Mouse (Mus musculus) cerebellum, adult (tissue): ENCODE data around the gene Rapgef2.

ENCODE experiments used
- ATAC-seq: cut with Nextera tagmentation; 2 replicates; pipeline ENCODE4 v1.9.2; 2017; ENCODE audit warnings: mild to moderate bottlenecking, moderate library complexity, mixed read lengths; ENCODE audit not compliant: insufficient number of reproducible peaks, low FRiP score, low TSS enrichment

Rapgef2 gene

DNA sequence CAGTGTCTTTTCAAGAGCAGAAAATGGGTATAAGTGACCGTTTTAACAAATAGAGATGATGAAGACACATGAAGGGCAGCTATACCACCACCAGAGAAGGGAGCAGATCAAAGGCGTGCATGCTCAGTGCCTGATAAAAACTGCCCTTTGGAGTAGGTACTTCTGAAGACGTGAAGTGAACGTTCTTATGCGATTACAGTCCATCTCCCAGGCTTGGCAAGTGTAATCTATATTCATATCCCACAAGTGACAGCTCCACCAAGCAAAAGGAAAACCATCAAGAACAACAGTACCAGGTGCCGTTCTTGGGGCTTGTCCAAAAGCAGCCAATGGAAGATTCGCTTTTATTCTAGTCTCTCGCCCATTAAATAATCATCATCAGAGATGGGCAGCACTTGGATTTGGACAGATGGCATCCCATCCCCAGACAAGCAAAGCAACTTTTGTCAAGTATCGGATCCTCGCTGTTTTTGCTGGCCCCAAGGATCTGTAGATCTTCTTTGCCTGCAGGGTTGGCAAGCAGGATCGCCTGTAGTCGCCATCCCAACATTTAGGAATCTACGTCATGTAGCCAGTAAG lies 1.1 kb downstream of the Rapgef2 start:
- ATAC-seq = no peak

DNA sequence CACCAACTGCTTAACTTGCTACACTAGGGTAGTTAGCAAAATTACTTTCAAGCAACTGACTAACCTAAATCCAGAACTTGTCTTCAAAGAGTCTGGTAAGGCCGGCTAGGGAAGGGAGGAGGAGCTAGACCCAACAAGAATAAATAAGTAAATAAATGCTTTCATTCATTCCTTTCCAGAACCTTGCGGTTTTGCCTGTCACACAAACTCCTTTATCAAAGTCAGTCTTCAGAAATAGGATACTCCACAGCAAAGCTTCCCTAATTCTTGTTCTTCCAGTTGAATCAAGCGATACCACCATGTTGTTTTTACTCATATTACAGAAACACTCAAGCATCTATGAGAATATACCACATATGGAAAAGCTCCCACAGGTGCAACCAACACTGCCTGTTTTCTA lies 2.3 kb downstream of the Rapgef2 start:
- no peak for ATAC-seq

DNA sequence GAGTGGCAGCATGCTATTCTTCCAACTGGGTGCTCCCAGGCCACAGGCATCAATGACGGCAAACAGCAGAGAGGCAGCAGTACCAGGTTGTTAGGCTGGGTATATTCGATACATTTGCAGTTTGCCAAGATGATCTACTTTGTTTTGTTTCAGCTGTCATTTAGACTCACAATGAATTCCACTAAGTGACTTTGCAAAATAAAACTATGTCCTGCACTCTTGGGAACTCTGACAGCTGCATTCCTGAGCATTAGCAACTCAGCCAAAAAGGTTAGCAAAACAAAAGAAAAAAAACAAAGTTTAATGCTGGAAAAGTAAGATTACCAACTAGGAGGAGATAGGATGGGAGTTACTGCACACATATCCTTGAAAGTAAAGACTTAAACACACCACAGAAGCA lies 3.3 kb downstream of the Rapgef2 start:
- ATAC-seq = no peak

DNA sequence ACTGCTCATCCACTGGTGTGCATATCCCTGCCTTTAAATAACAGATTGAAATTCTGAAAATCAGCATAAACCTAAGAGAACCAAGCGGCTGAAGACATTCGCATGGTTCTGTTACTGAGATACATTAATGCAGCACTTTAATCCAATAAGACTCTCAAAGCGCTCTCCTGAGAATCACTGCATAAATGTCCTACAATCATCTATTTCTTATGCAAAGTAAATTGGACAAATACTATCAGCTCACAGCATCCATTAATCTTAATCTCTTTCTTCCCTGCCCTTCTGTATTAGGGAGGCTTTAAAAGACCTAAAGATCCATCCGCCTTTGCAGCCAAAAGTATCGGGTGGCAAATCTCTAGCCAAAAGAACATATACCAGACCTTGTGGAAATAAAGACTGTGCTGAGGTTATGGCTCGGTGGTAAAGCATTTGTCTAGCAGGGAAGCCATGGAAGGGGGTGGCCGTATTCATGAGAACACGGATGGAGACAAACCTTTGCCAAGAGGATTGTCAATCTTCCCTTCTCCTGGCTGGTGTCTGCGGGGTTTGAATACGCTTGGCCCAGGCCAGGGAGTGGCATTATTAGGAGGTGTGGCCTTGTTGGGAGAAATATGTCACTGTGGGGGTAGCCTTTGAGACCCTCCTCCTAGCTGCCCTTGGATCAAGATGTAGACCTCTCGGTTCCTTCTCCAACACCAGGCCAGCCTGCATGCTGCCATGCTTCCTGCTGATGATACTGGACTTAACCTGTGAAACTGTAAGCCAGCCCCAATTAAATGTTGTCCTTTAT lies 10.3 kb downstream of the Rapgef2 start:
- no peak for ATAC-seq

DNA sequence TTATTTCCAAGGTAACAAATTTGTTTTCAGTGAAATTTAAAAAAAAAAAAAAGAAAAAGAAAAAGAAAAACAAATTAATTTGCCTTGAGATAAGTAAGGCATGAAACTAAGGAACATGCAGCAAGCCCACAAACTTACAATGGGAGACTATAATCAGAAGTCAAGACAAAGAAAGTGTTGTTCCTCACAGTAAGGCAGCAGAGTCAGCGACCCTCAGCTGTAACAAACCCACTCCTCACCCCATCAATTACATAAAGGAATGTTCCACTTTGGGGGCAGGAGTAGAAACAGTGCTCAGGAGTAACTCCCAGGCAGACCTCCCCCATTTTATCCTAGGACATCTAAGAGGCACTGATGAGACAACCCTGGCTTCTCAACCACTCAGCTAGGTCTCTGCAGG lies 13.0 kb downstream of the Rapgef2 start:
- no peak for ATAC-seq

DNA sequence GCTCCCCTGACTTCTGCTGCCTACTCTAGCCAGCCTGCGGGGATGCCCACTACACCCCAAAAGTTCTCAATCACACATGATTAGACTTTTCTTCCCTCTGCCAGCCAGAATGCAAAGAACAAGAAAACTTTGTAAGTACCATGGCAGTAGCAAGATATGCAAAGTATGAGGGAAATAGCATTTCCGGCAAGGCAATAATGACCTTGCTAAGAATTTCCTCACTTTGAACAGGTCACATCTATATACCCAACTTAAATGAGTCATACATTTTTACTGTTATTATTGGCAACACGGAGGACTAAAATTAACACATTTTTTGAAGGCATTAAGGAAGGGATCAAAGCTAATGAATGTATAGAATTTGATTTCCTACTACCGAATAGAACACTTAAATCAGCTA lies 13.4 kb downstream of the Rapgef2 start:
- ATAC-seq = no peak

DNA sequence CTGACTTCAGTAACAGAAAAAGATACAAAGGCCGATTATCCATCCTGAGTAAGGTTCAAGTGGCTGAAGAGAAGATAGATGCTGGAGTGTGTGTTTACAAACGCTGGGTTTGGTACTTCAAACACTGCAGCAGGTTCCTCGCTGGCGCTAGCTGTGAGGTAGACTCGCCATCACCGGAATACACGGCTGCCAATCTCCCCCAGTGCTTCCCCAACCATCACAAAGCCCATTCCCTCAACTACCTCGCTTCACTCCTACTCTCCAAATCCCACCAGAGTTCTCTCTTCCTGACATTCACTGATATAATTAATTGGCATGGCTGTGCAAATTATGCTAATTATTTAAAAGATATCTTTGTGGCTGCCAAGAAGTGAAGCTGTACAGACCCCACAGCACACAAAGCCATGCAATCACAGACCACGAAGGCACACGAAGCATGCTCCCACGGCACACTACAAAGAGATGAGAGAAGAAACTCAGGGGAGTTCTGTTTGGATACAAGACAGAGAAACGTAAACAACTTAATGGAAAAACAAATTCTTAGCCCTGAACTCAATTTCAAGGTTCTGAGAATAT lies 15.2 kb downstream of the Rapgef2 start:
- no peak for ATAC-seq

DNA sequence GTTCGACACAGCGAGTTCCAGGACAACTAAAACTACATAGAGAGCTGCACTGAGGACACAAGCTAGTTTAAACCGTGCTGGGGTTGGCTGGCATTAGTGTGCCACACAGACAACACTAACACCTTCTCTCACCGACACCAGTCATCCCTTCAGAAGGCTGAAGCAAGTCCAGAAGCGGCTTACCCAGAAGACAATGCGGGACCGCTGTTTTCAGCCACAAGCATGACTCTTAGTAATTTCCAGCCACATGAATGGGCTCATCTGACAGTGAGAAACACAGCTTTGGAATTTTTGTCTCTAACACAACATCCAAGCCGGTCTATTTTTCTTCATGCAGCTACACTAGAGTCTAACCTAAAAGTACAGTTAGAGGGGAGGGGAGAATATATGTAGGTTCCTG lies 16.4 kb downstream of the Rapgef2 start:
- ATAC-seq = no peak

DNA sequence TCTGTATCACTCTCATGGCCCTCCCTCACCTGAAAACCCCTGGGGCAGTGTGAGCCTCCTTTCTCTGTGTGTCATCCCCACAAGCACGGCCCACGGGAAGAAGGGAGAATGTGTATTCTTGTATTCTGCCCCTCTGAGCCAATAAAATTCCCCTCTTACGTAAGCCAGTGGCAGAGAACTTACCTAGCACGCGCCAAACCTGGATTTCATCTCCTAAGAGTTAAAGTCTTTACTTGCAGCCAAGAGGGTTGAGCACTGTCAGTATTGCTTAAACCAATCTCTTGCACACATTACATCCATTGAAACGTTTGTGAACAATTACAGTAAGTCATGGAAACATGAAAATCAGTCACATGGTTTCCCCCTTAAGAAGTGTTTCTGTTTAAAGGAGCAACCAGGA lies 19.3 kb downstream of the Rapgef2 start:
- no peak for ATAC-seq

DNA sequence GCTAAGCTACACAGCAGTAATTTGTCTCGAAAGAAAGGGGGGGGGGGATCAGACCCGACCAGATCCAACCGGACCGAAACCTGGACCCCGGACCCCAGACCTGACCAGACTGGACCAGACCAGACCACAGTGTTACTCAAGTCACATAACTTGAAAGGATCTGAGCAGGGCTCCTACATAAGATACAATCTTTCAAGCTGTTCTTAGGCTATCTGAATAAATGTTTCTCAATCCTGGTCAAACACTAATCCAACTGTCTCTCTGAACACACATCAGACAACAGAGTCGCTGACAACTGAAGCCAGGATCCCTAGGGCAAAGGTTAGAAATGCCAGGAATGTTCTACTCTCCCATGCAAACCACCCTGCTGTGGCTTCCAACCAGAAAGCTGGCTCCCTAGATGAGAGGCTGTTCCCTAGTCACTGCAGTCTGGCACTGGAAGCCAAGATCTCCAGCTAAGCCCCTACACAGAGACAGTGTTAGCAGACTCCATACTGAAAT lies 24.5 kb downstream of the Rapgef2 start:
- peak; percentile 71 for ATAC-seq

DNA sequence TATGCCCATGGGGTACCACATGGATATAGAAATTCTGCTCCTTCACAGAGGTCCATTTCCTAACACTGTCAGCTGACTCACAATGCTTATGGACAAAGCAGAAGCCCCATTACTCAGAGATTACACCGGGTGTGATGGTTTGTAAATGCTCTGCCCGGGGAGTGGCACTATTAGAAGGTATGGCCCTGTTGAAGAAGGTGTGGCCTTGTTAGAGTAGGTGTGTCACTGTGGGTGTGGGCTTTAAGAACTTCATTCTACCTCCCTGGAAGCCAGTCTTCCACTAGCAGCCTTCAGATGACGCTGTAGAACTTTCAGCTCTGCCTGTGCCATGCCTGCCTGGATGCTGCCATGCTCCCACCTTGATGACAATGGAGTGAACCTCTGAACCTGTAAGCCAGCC lies 32.3 kb downstream of the Rapgef2 start:
- ATAC-seq = no peak

DNA sequence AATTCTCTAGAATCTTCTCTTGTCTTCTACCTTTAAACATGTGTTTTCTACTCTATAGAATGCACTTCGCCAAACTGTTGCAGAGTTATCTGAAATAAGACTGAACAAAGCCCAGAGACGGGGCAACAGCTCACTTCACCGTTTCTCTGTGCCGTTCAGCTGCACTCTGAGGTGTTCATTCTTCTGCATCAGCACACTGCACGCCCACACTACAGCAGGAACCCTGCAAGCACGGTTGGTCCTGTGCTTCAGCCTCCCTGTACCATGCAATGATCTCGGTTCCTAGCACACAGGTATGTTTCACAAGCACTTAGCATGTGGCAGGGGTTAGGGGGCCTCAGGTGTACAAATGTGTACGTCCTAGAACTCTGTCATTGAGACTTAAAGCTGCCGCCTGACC lies 32.9 kb downstream of the Rapgef2 start:
- ATAC-seq = no peak

DNA sequence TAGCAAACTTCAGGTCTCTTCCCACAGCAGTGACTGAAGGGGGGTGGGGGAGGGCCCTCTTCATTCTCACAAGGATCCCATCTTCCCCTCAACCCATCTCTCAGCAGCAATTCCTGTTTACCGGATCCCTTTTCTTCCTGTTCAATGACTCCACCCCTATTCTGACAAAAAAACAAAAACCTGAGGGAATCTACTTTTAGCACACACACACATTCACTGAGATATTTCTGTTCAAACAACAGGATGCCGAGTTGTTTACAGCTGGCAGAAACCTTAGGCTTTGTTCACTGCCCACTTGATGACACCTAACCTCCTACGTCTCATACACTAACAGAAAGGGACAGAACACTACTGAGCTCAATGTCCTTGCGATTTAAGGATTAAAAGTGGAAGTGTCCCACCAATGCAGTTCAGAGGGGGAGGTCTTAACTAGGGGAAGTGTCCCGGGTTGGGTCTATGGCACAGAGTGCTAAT lies 33.4 kb downstream of the Rapgef2 start:
- ATAC-seq = no peak

DNA sequence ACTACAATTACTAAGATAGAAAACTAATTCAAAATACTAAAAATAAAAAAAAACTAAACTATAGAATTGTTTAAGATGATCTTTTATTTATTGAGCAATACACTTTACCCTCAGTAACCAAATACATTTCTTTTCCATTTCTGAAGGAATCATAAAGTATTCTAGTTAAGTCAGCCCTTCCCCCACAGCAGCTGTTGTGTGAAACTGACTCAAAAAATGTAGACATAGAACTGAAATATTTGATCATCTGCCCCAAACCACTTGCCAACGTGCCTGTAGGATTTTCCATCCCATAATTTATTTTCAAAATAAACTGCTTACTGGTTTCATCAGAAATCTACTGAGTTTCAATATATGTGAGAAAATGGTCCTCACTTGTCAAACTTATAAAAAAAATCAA lies 36.4 kb downstream of the Rapgef2 start:
- ATAC-seq = no peak

DNA sequence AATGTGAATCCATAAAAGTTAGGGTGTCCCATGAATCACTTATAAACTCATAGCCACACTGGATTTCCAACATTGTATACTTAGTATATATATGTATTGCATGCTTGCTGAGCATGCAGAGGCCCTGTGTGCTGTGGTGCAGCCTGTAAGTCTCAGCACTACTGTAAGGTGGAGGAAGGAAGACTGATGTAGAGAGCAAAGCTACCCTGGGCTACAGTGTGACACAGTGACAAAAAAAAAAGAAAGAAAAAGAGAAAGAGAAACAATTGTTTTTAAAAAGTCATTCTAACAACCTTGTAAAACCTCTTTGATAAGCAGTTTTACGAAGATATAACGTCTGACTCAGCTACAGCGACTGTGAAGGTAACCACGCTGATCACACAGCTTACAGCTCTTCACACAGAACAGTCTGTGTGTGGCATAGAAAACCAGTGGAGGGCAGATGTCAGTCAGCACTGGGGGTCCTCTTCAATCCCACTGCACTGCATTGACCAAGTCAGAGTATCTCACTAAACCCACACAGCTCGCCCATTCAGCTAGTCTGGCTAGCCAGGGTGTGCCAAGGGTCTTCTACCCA lies 37.6 kb downstream of the Rapgef2 start:
- ATAC-seq = no peak

DNA sequence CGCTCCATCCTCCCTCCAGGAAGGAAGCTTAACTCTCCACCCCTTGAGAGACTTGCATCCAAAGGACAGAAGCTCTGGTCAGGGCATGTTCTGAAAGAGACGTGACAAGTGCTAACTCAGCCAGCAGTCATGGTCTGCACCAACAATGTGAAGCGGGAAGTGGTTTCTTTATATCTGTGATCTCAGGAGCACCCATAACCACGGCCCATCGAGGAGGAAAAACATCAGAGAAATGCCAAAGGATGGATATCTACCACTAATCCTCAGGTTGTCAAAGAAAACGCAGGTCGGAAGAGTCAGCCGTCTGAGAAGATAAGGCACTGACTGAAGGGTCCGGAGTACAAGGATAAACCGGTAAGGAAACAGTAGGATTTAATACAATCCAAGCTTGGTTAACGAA lies 38.1 kb downstream of the Rapgef2 start:
- no peak for ATAC-seq

DNA sequence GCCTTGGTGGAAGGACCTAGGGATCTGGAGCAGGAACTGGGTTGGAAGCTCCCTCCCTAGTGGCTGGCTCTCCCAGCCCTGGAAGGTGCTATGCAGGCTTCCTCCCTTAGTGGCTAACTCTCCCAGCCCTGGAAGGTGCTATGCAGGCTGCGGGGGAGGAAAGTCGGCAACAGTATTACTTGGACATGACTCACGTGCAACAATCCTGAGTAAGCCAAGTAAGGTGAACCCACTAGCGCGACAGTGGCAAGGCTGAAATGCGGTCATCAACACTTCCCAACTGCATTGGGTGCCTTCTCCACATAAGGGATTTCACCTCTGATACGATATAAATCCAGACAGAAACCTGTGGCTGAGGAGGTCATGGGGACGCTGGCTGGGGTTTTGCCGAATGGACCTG lies 42.0 kb downstream of the Rapgef2 start:
- ATAC-seq = no peak

DNA sequence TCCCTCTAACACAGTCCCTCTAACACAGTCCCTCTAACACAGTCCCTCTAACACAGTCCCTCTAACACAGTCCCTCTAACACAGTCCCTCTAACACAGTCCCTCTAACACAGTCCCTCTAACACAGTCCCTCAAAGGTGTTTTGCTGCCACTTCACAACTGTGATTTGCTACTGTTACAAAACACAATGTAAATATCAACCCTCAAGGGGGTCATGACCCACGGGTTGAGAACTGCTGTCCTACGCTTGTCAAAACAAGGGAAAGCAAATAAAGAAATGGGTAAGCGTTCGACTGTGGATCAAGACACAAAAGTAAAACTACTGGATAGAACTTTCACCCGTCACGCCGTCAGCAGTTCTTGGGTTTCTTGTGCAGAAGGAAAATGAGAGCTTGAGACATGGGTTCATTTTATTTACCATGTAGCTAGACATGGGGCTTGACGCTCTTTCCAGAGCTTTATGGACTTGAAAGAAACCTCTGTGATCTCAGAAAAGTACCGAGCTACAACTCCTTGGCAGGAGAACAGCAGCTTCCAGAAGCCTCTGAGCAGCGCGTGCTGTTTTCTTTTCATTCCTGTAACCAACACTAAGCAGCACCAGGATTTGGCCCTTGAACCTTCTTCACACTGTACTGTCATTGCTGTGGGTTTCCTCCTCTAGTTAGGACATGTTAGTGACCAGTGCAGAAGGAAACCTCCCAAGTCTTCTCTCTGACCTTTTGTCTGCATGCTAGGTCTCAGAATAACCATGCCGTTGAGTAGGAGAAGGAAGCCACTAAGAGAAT lies 43.2 kb downstream of the Rapgef2 start:
- no peak for ATAC-seq

DNA sequence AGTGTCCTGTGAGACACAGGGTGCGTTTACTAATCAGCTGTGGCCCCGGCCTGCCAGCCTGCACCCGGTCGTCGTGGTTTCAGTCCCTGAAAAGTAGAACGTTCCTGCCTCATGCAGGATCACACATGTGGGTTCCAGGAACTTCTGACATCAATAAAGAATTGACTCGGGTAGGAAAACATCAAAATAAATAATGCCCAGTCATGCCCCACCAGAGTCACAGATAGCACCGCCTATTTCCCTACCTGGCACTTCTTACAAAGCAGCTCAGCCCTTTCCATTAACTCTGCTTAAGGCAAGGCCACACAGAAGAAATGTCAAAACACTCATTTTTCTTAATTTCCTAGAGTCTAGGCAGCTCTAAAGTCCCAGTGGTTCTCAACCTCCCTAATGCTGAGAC lies 44.0 kb downstream of the Rapgef2 start:
- ATAC-seq = no peak

DNA sequence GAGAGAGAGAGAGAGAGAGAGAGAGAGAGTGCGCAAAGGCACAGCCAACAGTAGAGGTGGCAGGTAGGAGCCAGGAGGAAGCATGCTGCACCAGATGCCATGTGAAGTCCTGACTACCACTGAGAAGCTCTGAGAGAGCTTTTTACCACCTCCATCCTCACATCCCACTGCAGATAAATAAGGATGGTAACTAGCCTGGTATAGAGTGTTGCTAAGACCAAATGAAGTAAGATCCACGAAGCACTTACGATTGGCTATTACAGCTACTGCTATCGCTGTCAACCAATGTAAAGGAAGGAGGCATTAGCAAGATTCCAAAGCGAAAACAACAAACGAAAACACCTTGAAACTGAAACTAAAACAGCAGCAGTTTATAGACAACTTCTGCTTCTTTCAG lies 47.3 kb downstream of the Rapgef2 start:
- no peak for ATAC-seq
